Mouse (Mus musculus): ENCODE data around the gene Rnf126. TPM values are rescaled to one million over a fixed set of nuclear protein-coding genes. Genes with fewer than 3 reads are reported as not detected.

The Rnf126 gene
- polyA plus RNA-seq, 1 experiment: 122 TPM

GRCm38 (mm10) chr10:79798289-79798928 is 31.7 kb upstream of the Rnf126 start:
- Histone ChIP-seq H3K27ac (ENCODE audit: insufficient read depth, low read length) (no peak overlapping the region), H3K4me1 (ENCODE audit: control insufficient read depth, insufficient read depth, insufficient read length) (peaks cover 7% of the 10 kb centered on the region)
- no peak for TF ChIP-seq POLR2A (IDR thresholded peaks at IDR 0.05; ENCODE audit: low read depth, low read length)

GRCm38 (mm10) chr10:79797326-79797725 is 30.6 kb upstream of the Rnf126 start:
- 33% methylated on average over 15 of the region's 15 CpGs for WGBS
- DNase-seq (ENCODE audit: low read depth in 1 of 2, low spot score in 2 of 2): no peak
- no peak overlapping the region for H3K27ac ChIP-seq (ENCODE audit: insufficient read depth, low read length)
- H3K36me3 ChIP-seq (ENCODE audit: control insufficient read depth, insufficient read depth, low read length): no peaks in the 10 kb centered on the region
- H3K27me3 ChIP-seq (ENCODE audit: control insufficient read depth, insufficient read depth, low read length): no peaks in the 10 kb centered on the region
- TF ChIP-seq POLR2A (IDR thresholded peaks at IDR 0.05; ENCODE audit: low read depth, low read length) (no peak), CTCF (IDR thresholded peaks at IDR 0.05; ENCODE audit: extremely low read depth, insufficient read depth, insufficient read length, insufficient replicate concordance) (no peak)
- H3K4me3 ChIP-seq (ENCODE audit: extremely low read depth, insufficient read depth, insufficient read length): no peak overlapping the region
- peaks cover 7% of the 10 kb centered on the region for H3K4me1 ChIP-seq (ENCODE audit: control insufficient read depth, insufficient read depth, insufficient read length)

More at GRCm38 (mm10) chr10:79798289-79798928, 31.7 kb upstream of the Rnf126 start:
- DNase-seq (ENCODE audit: low read depth in 1 of 2, low spot score in 2 of 2): peak; percentile 21 to 33
- WGBS: 27% methylated on average over 12 of the region's 12 CpGs
- Histone ChIP-seq H3K4me3 (ENCODE audit: extremely low read depth, insufficient read depth, insufficient read length) (no peak overlapping the region), H3K36me3 (ENCODE audit: control insufficient read depth, insufficient read depth, low read length) (no peaks in the 10 kb centered on the region), H3K27me3 (ENCODE audit: control insufficient read depth, insufficient read depth, low read length) (no peaks in the 10 kb centered on the region)

GRCm38 (mm10) chr10:79795905-79796304 is 29.2 kb upstream of the Rnf126 start:
- no peaks in the 10 kb centered on the region for H3K36me3 ChIP-seq (ENCODE audit: control insufficient read depth, insufficient read depth, low read length)
- no peaks in the 10 kb centered on the region for H3K27me3 ChIP-seq (ENCODE audit: control insufficient read depth, insufficient read depth, low read length)
- H3K4me3 ChIP-seq (ENCODE audit: extremely low read depth, insufficient read depth, insufficient read length): no peak overlapping the region
- TF ChIP-seq POLR2A (IDR thresholded peaks at IDR 0.05; ENCODE audit: low read depth, low read length) (no peak), CTCF (IDR thresholded peaks at IDR 0.05; ENCODE audit: extremely low read depth, insufficient read depth, insufficient read length, insufficient replicate concordance) (no peak)
- no peak overlapping the region for H3K27ac ChIP-seq (ENCODE audit: insufficient read depth, low read length)
- 94% methylated on average over 3 of the region's 3 CpGs for WGBS
- DNase-seq (ENCODE audit: low read depth in 1 of 2, low spot score in 2 of 2): no peak
- H3K4me1 ChIP-seq (ENCODE audit: control insufficient read depth, insufficient read depth, insufficient read length): peaks cover 7% of the 10 kb centered on the region

GRCm38 (mm10) chr10:79794491-79794931 is 27.8 kb upstream of the Rnf126 start:
- DNase-seq (ENCODE audit: low read depth in 1 of 2, low spot score in 2 of 2): no peak

GRCm38 (mm10) chr10:79793738-79794490 is 27.2 kb upstream of the Rnf126 start:
- 17% methylated on average over 37 of the region's 38 CpGs for WGBS
- TF ChIP-seq CTCF (IDR thresholded peaks at IDR 0.05; ENCODE audit: extremely low read depth, insufficient read depth, insufficient read length, insufficient replicate concordance) (no peak), POLR2A (IDR thresholded peaks at IDR 0.05; ENCODE audit: low read depth, low read length) (no peak)
- Histone ChIP-seq H3K36me3 (ENCODE audit: control insufficient read depth, insufficient read depth, low read length) (no peaks in the 10 kb centered on the region), H3K4me1 (ENCODE audit: control insufficient read depth, insufficient read depth, insufficient read length) (peaks cover 7% of the 10 kb centered on the region), H3K4me3 (ENCODE audit: extremely low read depth, insufficient read depth, insufficient read length) (peak overlapping the region; percentile 64), H3K27ac (ENCODE audit: insufficient read depth, low read length) (no peak overlapping the region), H3K27me3 (ENCODE audit: control insufficient read depth, insufficient read depth, low read length) (no peaks in the 10 kb centered on the region)
- DNase-seq (ENCODE audit: low read depth in 1 of 2, low spot score in 2 of 2): no peak

More at GRCm38 (mm10) chr10:79794491-79794931, 27.8 kb upstream of the Rnf126 start:
- TF ChIP-seq POLR2A (IDR thresholded peaks at IDR 0.05; ENCODE audit: low read depth, low read length) (no peak), CTCF (IDR thresholded peaks at IDR 0.05; ENCODE audit: extremely low read depth, insufficient read depth, insufficient read length, insufficient replicate concordance) (no peak)
- Histone ChIP-seq H3K27ac (ENCODE audit: insufficient read depth, low read length) (no peak overlapping the region), H3K4me1 (ENCODE audit: control insufficient read depth, insufficient read depth, insufficient read length) (peaks cover 7% of the 10 kb centered on the region), H3K27me3 (ENCODE audit: control insufficient read depth, insufficient read depth, low read length) (no peaks in the 10 kb centered on the region), H3K36me3 (ENCODE audit: control insufficient read depth, insufficient read depth, low read length) (no peaks in the 10 kb centered on the region), H3K4me3 (ENCODE audit: extremely low read depth, insufficient read depth, insufficient read length) (no peak overlapping the region)
- 29% methylated on average over 10 of the region's 10 CpGs for WGBS

- no peak within 1 kb of the TSS for H3K27ac ChIP-seq (ENCODE audit: insufficient read depth, low read length)
- peak; percentile 25 to 63 for DNase-seq (ENCODE audit: low read depth in 1 of 2, low spot score in 2 of 2)
- H3K4me3 ChIP-seq (ENCODE audit: extremely low read depth, insufficient read depth, insufficient read length): peak within 1 kb of the TSS; percentile 64
- H3K4me1 ChIP-seq (ENCODE audit: control insufficient read depth, insufficient read depth, insufficient read length): peaks cover 5% of the 10 kb centered on the region
- H3K36me3 ChIP-seq (ENCODE audit: control insufficient read depth, insufficient read depth, low read length): no peaks in the 10 kb centered on the region
- WGBS: 8% methylated on average over 36 of the region's 51 CpGs
- no peak for TF ChIP-seq POLR2A (IDR thresholded peaks at IDR 0.05; ENCODE audit: low read depth, low read length)
- peak; percentile 84 for TF ChIP-seq CTCF (IDR thresholded peaks at IDR 0.05; ENCODE audit: extremely low read depth, insufficient read depth, insufficient read length, insufficient replicate concordance)
- no peaks in the 10 kb centered on the region for H3K27me3 ChIP-seq (ENCODE audit: control insufficient read depth, insufficient read depth, low read length)
These were observed 26.4 kb upstream of the Rnf126 start, which contains the start of gene Palm for GRCm38 (mm10) chr10:79793051-79793737. Gene Palm, plus strand, starts transcription at chr10:79793572.

Data from spleen, adult 2 months (tissue).